Mouse (Mus musculus) left cerebral cortex, postnatal 14 days (tissue): ENCODE results near the gene Foxj1. TPM values are rescaled to one million over a fixed set of nuclear protein-coding genes. Genes with fewer than 3 reads are reported as not detected.
A peak's percentile ranks its signal among the peaks of the same experiment; 100 is the strongest.

Experiments
- DNase-seq, 2 experiments: peaks; one replicate each; pipeline ENCODE4 v3.0.0; 2021 to 2022; ENCODE audit warnings: low spot score in 2 of 2, mixed read lengths in 1 of 2
- intact Hi-C: fragments of 180-260 bp; cut with DNase I; formaldehyde crosslinking; loops from one replicate; pipeline ENCODE4 v1.15.1; 2025
- total RNA-seq, 2 experiments: library from RNA; stranded (reverse); gene quantifications; 2 replicates each; pipeline ENCODE4 v1.2.3; 2021

Foxj1 gene
- total RNA-seq, 2 experiments from 2014 or later = 4.2 to 5.5 TPM

DNA sequence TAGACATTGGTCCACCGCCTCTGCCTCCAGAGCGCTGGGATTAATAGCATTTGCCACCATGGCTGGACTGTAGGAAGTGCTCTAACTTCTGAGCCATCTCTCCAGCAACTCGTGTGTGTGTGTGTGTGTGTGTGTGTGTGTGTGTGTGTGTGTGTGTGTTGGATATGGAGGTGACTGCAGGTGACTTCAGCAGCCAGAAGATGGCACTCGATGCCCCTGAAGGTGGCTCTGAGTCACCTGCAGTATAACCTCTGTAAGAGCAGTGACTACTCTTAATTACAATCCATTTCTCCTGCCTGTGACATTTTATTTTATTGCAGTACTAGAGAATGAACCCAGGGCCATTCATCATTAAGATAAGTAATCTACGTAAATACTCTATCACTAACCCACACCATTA is 16.1 kb upstream of the Foxj1 start:
- intact Hi-C loops = no loop called here

DNA sequence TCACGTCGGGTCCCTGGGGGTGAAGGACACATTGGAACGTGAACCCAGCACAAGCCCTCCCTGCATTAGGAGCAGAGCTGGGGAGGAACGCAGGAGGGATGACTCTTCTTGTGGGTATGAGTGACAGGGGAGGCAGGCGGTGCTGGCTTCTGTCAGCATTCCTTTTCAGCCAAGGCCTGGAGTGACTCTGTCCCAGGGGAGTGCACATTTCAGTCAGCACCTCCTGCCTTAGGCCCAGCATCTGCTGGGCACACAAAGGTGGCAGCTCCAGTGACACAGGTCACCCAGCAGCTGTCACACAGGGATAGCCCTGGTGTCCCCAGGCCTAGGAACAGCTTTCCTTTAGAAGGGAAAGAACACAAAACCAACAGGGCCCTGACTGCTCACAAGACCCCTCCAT is 12.8 kb upstream of the Foxj1 start:
- DNase-seq = no peak
- intact Hi-C loops = no loop called here

More for the DNA sequence above, 16.1 kb upstream of the Foxj1 start:
- DNase-seq = no peak

DNA sequence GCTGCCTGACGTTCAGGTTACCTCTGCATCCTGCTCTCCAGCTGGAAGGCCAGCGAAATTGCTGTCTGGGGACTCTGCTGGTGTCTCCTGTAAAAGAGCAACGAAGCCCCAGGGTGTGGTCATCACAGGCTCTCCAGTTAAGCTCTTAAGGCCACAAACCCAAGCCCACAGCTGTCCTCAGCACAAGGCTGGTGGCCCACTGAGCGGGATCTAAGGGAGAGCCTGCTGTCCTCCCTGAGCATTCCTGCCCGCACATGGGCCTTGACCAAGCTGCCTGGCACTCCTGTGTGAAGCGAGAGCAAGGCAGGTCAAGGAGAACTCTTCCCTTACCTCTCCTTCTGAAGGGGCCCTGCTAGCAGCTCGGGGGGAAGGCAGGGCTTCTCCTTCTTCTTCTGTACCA is 11.8 kb upstream of the Foxj1 start:
- no peak for DNase-seq
- intact Hi-C loops = no loop called here

DNA sequence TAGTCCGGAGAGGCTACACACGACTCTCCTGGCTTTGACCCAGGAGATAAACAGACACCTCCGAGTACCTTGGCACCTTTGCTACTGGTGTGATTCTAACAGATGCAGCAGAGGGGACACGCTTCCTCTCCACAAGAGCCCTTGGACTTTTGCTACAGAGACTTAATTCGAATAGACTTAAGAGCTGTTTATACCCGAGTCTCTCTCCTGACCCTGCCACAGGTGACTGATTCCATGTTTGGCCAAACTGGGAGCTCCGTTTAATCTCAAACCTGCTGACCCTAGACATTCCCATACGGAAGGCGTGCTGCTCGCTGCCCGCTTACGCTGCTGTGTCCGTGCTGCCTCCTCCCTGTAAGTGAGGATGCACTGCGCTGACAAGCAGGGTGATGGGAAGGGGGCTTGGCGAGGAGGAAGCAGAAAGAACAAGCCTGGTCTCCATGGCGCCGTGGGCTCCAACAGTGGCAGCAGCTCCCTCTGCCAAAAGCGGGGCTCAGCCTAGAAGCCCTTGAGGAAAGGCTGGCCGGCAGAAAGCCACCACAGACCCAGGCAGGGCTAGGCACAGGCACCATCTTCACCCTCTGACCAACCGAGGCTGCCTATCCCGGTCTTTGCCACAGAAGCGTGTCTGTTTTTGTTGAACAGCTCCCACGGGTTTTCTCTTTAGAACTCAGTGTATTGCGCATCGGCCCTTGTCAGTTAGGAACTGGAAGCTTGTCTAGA is 7.0 kb upstream of the Foxj1 start:
- DNase-seq = no peak
- intact Hi-C loops = no loop called here

DNA sequence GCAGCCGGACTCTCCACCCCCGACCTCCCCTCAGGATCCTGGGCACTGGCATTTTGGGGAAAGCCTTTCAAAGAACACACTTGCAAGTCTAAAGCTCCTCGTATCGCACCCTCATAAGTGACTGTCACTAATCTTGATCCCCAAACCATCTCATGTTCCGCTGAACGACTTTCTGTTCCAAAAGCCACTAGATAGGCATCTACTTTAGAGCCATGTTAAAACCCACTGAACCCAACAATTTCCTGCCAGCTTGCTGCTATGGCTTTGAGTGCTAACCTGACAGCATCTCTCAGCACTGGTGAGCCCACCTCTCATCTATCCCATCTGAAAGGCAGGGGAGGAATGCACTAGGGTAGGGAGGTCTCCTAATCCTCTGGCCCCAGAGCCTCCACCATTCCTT is 2.3 kb upstream of the Foxj1 start:
- intact Hi-C loops = no loop called here
- DNase-seq = no peak

DNA sequence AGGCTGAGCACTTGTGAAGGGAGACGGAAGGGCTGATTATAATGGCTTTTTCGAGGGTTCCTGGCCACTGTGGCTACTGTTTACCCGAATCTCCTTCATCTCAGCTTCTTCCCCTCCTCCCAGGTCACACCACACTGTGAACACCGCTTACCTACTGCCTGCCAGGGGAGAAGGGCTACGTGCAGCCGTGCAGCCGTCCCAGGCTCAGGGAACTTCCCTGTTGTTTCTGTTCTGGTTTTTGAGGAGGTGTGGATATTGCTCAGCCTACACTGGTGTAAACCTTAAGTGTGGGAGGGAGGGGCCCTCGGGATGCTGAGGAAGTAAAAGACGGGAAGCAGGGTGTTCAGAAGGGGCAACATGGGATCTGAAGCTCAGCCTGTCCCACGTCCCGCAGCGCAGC is 1.8 kb upstream of the Foxj1 start:
- DNase-seq = no peak
- intact Hi-C loops = no loop called here

DNA sequence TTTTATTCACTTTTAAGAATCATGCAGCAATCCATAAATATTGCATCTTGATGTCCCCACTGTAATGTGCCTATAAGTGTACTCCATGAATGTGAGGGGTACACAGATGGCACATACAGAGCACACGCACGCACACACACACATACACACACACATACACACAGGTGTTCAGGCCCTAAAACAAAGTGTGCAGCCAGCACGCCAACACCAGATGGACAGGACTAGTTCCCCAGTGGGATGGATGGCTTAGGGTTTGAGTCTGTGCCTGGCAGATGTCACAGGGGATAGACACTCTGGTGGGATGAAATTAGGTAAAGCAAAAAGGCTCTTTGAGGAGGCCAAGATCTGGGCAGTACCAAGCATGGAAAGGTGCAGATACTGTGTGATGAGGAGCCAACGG is 1.2 kb upstream of the Foxj1 start:
- intact Hi-C loops = no loop called here
- DNase-seq = no peak

DNA sequence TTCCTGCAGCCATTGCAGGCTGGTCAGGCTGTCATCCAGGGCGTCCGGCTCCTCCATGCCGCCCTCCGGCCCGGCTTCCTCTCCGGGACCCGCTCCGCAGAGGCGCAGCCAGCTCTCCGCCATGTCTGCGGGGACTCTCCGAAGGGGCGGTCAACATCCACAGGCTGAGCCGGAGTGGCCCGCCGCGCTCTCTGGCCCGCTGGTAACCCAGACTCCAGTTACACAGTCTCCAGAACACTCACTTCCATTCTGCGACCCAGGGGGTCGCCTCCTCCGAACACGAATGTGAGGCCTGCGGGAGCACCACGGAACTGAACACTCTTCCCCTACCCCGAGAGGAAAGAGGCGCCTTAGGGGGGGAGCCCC is 799 bp downstream of the Foxj1 start:
- no peak for DNase-seq
- intact Hi-C loops = no loop called here

DNA sequence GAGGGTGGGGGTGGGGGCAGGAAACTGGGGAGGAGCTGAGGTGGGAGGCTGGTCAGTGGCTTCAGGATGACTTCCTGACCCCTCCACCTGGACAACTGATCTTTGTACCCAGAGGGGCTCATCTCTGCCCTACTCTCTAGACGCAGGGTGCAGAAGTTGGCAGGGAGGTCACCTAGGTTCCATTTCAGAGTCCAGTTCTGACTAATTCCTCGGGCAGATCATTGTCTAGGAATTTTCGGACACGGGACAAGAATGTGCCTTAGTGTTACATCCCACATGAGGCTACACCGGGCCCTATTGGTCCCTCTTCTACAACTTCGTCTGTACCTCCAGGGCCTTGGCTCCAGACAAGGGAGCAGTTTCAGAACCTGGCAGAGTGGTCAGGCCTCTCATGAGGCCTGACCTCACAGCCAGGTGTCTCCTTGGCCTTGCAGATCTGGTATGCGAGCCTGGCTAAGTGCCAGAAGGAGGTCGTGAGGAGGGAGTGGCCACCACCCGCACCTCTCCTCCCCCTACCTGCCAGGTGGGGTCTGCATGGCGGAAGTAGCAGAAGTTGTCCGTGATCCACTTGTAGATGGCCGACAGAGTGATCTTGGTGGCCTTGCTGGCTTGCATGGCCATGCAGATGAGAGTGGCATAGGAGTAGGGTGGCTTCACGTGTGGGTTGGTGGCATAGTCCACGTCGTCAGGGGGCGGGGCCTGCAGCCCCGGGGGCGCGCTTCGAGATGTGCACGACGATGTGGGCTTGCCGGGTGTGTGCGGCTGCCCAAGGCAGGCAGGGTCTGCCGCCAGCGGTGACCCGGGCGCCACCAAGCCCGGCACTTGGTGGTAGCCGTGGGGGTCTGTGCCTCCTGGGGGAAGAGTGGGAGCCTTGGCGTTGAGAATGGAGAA is 1.4 kb downstream of the Foxj1 start:
- intact Hi-C loops = no loop called here
- DNase-seq = no peak

DNA sequence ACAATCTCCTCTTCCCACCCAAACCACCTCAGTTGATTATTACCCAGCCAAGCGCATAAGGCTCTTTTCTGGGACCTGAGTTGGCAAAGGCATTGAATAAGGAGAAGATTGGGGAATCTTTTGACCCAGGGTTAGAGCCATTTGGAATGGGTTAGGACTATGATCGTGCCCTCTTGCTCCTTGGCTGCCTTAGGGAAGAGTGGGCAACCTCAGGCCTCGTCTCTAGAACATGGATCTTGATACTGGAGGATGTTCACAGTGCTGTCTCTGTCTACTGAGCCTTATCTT is 2.3 kb downstream of the Foxj1 start:
- intact Hi-C loops = no loop called here
- no peak for DNase-seq

DNA sequence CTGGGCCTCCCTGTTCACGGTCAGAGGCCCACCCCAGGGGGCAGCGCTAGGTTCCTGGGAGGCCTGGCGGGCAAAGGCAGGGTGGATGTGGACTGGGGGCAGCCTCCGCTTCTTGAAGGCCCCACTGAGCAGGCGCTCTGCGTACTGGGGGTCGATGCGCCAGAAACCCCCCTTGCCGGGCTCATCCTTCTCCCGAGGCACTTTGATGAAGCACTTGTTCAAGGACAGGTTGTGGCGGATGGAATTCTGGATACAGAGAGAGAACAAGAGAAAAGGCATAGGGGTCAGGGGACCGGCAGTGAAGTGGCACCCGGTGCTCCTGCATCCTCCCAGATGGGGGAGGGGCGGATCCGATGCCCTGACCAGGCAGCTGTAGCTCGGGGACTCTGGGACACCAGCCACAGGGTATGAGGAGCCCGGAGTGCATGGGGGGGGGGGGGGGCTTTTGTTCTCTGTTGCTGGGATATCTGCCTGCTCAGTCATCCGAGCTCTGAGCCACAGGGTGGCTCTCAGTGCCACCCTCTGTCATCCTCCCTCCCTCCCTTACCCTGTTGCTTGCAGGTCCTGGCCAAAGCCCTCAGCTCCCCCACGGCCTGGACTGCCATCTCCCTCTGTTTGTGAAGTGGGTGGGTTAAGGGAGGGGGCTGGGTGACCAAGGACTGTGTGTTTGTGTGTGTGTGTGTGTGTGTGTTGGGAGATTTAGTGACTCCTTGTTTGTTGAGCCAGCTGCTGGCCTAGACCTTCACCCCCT is 2.8 kb downstream of the Foxj1 start:
- DNase-seq = peak; percentile 48 to 52
- intact Hi-C loops = no loop called here

DNA sequence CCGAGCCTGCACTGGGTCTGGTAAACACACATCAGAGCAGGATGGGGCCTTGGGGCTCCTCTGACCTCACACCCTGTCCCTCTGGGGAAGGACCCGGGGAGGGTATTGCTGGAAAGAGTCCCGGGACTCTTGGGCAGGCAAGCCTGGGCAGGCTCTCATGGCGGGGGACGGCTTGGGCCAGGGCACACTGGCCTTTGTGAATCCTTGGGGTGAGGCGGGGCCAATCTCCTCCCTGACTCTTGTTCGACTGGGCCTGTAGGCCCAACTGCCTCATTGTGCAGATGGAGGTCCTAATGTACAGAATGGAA is 5.0 kb downstream of the Foxj1 start:
- DNase-seq = no peak
- intact Hi-C loops = no loop called here

DNA sequence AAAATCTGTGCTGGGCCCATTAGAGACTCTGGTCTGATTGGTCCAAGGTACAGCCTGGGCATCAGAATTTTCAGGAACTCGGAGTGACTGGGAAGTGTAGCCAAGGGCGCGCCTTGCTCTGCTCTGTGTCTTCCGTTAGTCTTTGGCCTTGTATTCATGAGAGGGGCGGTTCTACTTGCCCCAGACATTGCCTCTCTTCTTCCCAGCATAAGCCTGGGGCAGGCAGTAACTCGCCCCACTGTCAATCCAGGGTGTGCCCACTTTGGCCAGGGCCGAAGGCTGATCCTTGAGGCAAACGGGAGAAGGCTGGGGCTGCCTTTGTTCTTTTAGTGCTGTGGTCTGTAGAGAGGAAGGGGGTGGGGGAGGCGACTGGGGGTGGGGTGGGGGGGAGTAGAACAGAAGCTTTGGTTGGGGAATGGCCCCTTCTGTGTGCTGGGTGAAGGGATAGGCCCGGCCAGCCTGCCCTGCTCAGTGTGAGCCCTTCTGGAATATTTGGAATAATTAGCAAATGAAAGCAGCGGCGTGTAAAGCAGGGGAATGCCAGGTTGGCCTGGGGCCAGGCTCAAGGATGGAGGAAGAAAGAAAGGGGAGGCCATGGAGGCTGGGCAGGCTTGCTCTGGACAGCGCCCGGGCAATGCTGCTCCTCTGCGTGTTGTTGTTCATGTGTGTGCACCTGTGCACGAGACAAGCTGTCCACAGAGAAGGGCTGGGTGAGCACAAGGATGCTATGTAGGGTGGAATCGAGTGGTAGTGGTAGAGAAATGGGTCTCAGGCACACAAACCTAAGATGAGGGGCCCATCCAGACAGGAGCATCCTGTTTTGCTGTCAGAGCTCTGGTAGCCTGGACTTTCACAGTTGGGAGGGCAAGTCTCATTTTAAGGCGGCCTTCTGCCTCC is 5.6 kb downstream of the Foxj1 start:
- DNase-seq = no peak

DNA sequence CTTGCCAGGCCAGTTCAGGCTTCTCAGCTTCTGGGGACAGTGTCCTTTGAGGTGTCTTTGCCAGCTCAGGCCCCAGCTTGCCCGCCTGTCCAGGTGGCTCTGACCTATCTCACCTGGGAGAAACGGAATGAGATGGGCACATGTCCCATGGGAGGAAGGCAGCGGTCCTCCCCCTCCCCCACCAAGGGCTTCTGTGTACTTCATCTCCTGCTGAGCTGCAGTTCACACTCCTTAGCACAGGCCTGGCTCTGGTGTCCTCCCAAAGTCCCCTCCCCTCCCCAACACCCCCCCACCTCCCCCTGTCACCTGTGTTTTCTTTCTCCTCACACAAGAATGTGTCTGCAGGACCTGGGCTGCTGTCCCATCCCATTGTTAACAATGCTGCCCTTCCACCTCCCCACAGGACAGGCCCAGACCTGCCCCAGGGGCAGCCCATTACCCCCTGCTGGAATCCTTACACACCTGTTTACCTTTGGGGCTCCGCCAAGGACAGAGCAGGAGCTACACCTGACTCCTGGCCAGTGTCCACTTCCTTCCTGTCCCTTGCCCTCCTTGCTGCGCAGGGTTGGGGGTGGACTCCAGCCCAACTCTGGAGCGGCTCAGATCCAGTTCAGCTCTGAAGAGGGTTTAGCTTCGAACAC is 8.1 kb downstream of the Foxj1 start:
- no peak for DNase-seq
- intact Hi-C loops = no loop called here

More for the DNA sequence above, 5.6 kb downstream of the Foxj1 start:
- intact Hi-C loops = no loop called here

DNA sequence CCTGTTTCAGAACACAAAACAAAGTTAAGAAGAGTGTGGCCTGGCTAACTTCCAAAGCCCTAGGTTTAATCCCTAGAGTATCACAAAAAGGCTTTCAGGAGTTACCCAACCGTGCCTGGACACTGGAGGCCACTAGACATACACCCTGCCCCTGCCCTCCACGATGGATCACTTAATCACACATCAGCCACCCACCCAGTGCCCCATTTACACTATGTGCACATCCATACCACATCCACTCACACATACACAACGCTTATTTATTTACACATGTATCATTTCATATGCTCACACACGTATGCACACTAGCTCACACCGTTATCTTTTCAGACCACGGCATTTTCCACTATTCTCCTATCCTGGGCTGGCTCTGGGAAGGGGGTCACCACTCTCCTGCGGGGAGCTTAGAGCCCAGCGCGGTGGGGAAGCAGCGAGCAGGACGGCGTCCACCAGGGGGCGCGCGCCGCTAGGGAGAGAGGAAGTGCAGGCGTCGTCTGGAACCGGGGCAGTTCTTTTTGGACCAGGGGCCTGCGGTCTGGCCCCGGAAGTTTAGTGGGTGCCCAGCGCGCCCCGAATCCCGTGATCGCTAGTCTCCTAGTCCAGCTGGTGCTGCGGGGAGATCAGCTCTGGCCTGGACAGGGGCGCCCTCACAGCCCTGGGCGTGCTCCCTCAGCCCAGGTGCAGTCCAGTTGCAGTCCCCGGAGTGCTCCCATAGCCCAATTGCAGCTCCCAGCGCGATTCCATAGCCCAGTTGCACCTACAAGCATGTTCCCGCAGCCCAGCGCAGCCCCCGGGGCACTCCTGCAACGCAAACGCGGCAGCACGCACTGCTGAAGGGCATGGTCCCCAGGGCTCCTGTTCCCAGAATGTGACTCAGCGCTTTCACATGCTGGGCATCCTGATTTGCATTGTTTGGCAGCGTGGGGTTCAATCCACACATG is 16.2 kb downstream of the Foxj1 start:
- intact Hi-C loops = loop anchor here (1.0 to 2.0 kb wide), 2 partner anchors 52 to 127 kb away; no protein-coding TSS in a partner anchor
- peak; percentile 68 to 86 for DNase-seq

DNA sequence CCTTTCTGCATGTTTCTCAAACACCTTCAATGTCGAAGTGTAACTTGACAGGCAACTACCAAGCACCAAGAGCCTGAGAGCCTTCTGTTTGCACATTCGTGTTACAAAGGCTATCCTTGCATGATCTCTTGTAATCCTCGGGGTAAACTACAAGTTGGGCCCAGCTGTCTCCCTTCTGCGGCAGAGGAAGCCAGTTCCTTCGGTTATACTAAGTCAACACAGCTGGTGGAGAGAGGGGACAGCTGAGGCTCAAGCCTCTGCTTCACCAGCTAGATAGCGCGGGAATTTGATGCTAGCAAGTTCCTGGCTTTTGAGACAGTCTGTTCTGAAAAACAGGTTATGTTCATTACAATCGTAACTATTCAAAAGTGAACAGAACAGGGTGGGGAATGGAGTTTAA is 22.8 kb downstream of the Foxj1 start:
- intact Hi-C loops = no loop called here
- no peak for DNase-seq

DNA sequence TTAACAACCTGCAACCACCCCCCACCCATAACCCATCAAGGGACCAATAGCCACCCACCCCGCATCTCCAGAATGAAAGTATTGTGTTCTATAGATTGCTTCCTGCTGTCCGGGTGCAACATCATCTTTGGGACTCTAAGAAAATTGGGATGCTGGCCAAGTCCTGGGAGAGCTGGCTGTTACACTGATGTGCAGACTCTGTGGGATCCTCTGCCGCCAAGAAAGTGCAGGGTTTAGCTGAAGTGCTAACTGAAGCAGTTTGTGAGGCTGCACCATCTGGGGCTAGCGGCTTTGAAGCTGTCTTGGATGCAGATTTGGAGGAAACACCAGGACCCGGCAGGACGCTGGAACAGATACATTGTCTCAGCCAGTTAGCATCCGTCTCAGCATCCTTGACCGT is 24.0 kb downstream of the Foxj1 start:
- intact Hi-C loops = no loop called here

DNA sequence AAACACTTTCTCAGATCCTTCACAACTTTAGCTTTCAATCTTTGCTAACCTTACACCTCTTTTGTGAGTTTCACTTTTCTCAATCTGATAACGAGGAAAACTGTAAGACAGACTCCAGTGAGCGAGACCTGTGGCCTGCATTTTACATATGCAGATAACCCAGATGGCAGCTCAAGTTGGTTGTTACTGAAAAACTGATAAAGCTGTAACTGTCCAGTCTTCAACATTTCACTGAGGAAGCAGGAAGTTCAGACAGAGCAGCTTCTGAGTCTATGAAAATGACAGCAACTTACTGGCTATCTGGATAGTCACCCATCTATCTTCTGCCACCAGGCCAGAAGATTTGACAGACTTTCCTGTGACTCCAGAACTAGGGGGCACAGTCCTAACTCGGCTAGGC is 25.6 kb downstream of the Foxj1 start:
- intact Hi-C loops = loop anchor here (5.0 kb wide), 1 partner anchor 37 kb away; the partner anchor contains the start of gene Srp68
- no peak for DNase-seq

More for the DNA sequence above, 24.0 kb downstream of the Foxj1 start:
- DNase-seq = peak; percentile 47 to 71
